Mouse (Mus musculus) midbrain, embryonic 13.5 days (tissue): ENCODE data around the gene Fen1. TPM values are rescaled to one million over a fixed set of nuclear protein-coding genes. Genes with fewer than 3 reads are reported as not detected.

ENCODE experiments used
- ATAC-seq: fragments of 200-750 bp; cut with Nextera tagmentation; 2 replicates; pipeline ENCODE4 v1.8.0; 2017; ENCODE audit warnings: mild to moderate bottlenecking, moderate TSS enrichment, moderate library complexity
- H3K27ac ChIP-seq: fragments of 300-500 bp; sonication (generic); 2 replicates; pipeline ENCODE4 v1.5.1; 2015; ENCODE audit warnings: inconsistent platforms, mild to moderate bottlenecking, moderate library complexity
- H3K27me3 ChIP-seq: fragments of 300-500 bp; sonication (generic); 2 replicates; pipeline ENCODE4 v1.6.1; 2015; ENCODE audit warnings: mild to moderate bottlenecking, inconsistent platforms
- H3K36me3 ChIP-seq: fragments of 300-500 bp; sonication (generic); 2 replicates; pipeline ENCODE4 v1.6.1; 2015; ENCODE audit warnings: mild to moderate bottlenecking, inconsistent platforms
- H3K4me1 ChIP-seq: fragments of 300-500 bp; sonication (generic); replicated peaks from 2 replicates; pipeline ENCODE4 v1.6.1; 2015; ENCODE audit warnings: inconsistent platforms
- H3K4me2 ChIP-seq: fragments of 300-500 bp; sonication (generic); replicated peaks from 2 replicates; pipeline ENCODE4 v1.6.1; 2015; ENCODE audit warnings: moderate library complexity, mild to moderate bottlenecking, inconsistent platforms
- H3K4me3 ChIP-seq: fragments of 300-500 bp; sonication (generic); replicated peaks from 2 replicates; pipeline ENCODE4 v1.5.1; 2015; ENCODE audit warnings: mild to moderate bottlenecking, inconsistent platforms
- H3K9ac ChIP-seq: fragments of 300-500 bp; sonication (generic); replicated peaks from 2 replicates; pipeline ENCODE4 v1.6.1; 2015; ENCODE audit warnings: mild to moderate bottlenecking, inconsistent platforms
- H3K9me3 ChIP-seq: fragments of 300-500 bp; sonication (generic); 2 replicates; pipeline ENCODE4 v1.6.1; 2016; ENCODE audit warnings: mild to moderate bottlenecking, inconsistent platforms
- WGBS: fragments of 180-500 bp; shearing (Covaris S2); methylation state at CpG from one replicate; pipeline ENCODE4 v1.1.7; 2015; 5-methylcytosine and 5-hydroxymethylcytosine counted together
- polyA plus RNA-seq: library from polyadenylated mRNA; unstranded; fragments of >200 nt; fragmentation: Nextera tagmentation; extraction: Ambion mirVana; gene quantifications from 2 replicates; pipeline ENCODE4 v1.2.1, GENCODE M21; 2015

Fen1 gene
- polyA plus RNA-seq, 1 experiment from 2014 or later = 47.9 TPM

DNA sequence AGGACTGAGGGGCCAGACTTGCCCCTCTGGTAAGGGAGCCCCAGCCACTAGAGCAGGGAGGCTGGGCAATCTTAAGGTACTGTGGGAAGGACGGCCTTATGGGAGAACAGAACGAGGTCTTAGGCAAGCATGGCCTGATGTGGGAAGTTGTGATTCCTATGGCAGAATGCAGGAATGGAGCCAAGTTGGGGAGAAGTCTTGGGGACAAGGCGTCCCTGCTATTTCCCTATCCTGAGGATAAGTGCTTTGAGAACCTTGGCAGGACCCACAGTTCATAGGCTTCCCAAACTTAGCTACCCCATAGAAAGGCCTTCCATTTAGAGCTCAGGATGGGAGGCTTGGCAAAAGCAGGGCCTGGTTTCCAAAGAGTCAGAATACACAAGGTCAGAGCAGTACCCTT is 4.9 kb upstream of the Fen1 start:
- H3K36me3 ChIP-seq = peaks cover 74% of the 10 kb centered on the region
- ATAC-seq = no peak
- no peak overlapping the region for H3K4me3 ChIP-seq
- WGBS = 92% methylated on average over 3 of the region's 3 CpGs
- no peak overlapping the region for H3K4me2 ChIP-seq
- H3K27me3 ChIP-seq = no peaks in the 10 kb centered on the region
- no peaks in the 10 kb centered on the region for H3K9me3 ChIP-seq
- H3K9ac ChIP-seq = no peak overlapping the region
- H3K4me1 ChIP-seq = peaks cover 10% of the 10 kb centered on the region
- H3K27ac ChIP-seq = no peak overlapping the region

- WGBS = 76% methylated on average over 6 of the region's 6 CpGs
- peak overlapping the region; percentile 88 for H3K9ac ChIP-seq
- H3K27ac ChIP-seq = no peak overlapping the region
- no peaks in the 10 kb centered on the region for H3K9me3 ChIP-seq
- H3K36me3 ChIP-seq = peaks cover 57% of the 10 kb centered on the region
- H3K4me2 ChIP-seq = peak overlapping the region; percentile 96
- peaks cover 20% of the 10 kb centered on the region for H3K4me1 ChIP-seq
- peak overlapping the region; percentile 91 for H3K4me3 ChIP-seq
- ATAC-seq = no peak
- no peaks in the 10 kb centered on the region for H3K27me3 ChIP-seq
Observed at GRCm38 (mm10) chr19:10205051-10205450, 1.1 kb upstream of the Fen1 start.

DNA sequence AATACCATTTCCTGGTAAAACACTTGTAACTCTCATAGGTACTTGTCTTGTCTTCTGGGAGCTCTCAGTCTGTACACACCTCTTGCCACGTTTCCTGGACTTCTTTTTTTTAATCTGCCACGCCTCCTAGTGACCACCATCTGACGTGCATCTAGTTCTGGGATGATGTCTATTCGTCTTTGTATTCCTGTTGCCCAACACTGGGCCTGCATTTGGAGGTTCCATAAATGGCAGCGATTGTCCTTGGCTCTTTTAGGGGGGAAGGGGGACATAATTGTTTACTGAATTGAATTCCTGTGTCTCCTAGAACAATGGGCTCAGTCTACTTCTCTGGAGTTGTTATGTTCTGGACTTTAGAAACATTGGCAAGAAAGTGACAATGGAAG is 640 bp upstream of the Fen1 start:
- peaks cover 57% of the 10 kb centered on the region for H3K36me3 ChIP-seq
- 3% methylated on average over 5 of the region's 5 CpGs for WGBS
- no peaks in the 10 kb centered on the region for H3K9me3 ChIP-seq
- H3K9ac ChIP-seq = peak overlapping the region; percentile 88
- ATAC-seq = peak; percentile 37; the same call in 1 of the 2 replicates
- peaks cover 20% of the 10 kb centered on the region for H3K4me1 ChIP-seq
- peak overlapping the region; percentile 96 for H3K4me2 ChIP-seq
- H3K27ac ChIP-seq = peak overlapping the region; percentile 84; the same call in 1 of the 2 replicates
- H3K27me3 ChIP-seq = no peaks in the 10 kb centered on the region
- peak overlapping the region; percentile 91 for H3K4me3 ChIP-seq

DNA sequence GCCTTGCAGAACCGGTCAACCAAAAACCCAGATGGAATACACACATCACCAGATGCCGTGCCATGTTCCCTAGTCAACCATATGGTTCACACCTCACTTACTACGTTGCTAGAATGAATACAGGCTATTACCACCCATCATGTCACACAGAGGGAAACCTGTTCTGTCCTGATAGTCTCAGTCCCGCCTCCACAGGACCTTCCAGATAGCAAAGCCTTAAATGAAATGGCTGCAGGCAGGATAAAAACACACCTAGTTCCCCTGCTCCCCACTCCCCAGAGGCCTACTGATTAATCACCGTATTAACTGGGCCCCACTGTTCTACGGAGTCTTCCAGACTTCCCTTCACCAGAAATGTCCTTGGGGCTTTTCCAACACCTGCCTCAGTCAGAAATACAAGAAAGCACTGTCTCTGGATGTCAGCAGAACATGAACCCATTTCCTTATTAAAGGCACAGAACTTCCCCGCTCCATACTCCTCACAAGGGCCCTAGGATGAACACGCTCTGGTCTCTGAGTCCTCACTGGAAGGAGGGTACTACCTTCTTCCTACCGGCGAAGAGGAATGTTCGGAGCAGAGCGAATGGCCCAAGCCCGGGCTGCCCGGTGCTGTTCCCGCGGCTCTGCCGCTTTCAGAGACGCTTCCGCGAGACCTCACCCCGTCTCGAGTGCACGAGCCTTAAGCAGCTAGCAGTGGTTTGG is 672 bp downstream of the Fen1 start:
- Histone ChIP-seq H3K36me3 (peaks cover 50% of the 10 kb centered on the region), H3K4me1 (peaks cover 20% of the 10 kb centered on the region), H3K9ac (peak overlapping the region; percentile 88), H3K4me2 (peak overlapping the region; percentile 96), H3K4me3 (peak overlapping the region; percentile 91), H3K9me3 (no peaks in the 10 kb centered on the region), H3K27me3 (no peaks in the 10 kb centered on the region), H3K27ac (peak overlapping the region; percentile 84)
- ATAC-seq = peak; percentile 1; the same call in 1 of the 2 replicates
- 3% methylated on average over 23 of the region's 23 CpGs for WGBS

DNA sequence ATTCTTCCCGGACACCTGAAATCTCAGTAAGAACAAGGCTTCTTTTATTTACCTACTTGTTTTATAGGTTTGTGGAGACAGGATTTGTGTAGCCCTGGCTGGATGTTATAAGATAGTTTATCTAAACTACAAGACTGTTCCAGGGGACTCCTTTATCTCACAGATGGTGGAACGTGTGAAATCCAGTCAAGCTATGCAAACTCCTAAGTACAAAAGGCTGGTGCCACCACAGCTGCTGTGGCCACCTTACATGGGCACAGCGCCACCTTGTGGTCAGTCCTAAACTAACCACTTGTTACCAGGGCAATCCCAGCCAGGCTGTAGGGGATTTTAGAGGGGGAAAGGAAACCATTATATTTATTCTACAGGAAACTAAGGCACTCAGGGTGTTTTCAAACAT is 5.2 kb downstream of the Fen1 start:
- Histone ChIP-seq H3K9me3 (no peaks in the 10 kb centered on the region), H3K4me3 (no peak overlapping the region), H3K9ac (no peak overlapping the region), H3K27ac (peak overlapping the region; percentile 7; the same call in 1 of the 2 replicates), H3K4me2 (no peak overlapping the region), H3K27me3 (no peaks in the 10 kb centered on the region), H3K36me3 (peaks cover 59% of the 10 kb centered on the region), H3K4me1 (peaks cover 9% of the 10 kb centered on the region)
- 30% methylated on average over 3 of the region's 3 CpGs for WGBS
- ATAC-seq = peak; percentile 35

DNA sequence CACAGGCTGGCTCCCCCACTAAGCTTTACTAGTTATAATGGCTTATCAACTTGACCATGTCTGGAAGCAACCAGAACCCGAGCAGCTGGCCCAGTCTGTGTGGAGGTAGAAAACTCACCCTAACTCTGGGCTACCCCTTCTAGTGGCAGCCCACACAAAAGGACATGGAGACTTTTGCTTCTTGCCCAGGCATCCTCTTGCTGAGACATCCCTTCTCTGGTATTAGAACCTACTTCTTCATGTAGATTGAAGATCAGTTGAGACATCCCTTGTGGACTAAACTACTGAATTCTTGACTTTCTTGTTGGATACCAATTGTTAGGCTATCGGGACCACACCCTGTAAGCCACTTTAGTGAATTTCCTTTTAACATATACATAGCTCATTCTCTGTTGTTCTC is 5.7 kb downstream of the Fen1 start:
- Histone ChIP-seq H3K36me3 (peaks cover 64% of the 10 kb centered on the region), H3K4me2 (no peak overlapping the region), H3K4me3 (no peak overlapping the region), H3K9ac (no peak overlapping the region), H3K9me3 (no peaks in the 10 kb centered on the region), H3K27me3 (no peaks in the 10 kb centered on the region), H3K4me1 (peaks cover 8% of the 10 kb centered on the region), H3K27ac (peak overlapping the region; percentile 7; the same call in 1 of the 2 replicates)
- 87% methylated on average over 2 of the region's 2 CpGs for WGBS
- ATAC-seq = no peak

DNA sequence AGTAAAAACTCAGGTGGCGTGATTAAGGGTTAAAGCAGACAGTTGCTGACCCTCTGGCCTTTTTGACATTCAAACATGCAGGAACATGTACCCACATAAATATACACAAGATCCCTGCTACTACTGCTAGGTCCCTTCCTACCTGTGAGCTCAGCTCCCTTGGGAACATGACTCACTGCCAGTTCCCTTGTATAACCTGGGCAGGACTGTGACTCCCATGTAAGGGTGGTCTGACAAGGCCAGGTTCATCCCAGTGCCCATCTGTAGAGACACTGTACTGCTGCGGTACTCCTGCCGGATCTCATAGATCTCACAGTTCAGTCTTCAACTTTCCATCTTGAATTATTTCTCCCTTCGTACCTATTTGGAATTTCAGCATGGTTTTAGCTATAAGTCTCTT is 6.8 kb downstream of the Fen1 start:
- WGBS = 92% methylated on average over 4 of the region's 4 CpGs

DNA sequence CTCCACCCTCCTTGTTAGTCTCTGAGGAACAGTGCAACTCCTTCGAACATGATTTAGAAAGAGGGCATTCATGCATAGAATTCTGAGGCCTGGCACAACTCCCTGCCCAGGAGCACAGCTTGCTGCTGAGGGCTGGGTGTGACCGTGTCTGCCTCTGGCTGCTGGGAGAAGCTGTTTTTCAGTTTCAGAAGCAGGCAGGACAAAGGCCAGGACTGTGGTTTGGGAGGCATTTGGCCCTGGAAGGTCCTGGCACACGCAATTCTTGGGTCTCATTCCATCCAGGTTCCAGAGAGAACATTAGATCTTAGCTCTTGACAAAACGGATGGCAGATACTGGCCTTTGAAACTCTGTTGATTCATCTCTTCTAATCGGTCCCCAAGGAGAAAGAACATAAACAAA is 8.7 kb downstream of the Fen1 start:
- no peak overlapping the region for H3K9ac ChIP-seq
- no peak overlapping the region for H3K27ac ChIP-seq
- ATAC-seq = no peak
- H3K27me3 ChIP-seq = no peaks in the 10 kb centered on the region
- H3K4me2 ChIP-seq = no peak overlapping the region
- no peaks in the 10 kb centered on the region for H3K9me3 ChIP-seq
- H3K4me1 ChIP-seq = no peaks in the 10 kb centered on the region
- WGBS = 83% methylated on average over 5 of the region's 5 CpGs
- H3K4me3 ChIP-seq = no peak overlapping the region
- H3K36me3 ChIP-seq = peaks cover 80% of the 10 kb centered on the region

More for the DNA sequence above, 6.8 kb downstream of the Fen1 start:
- H3K27ac ChIP-seq = no peak overlapping the region
- no peak overlapping the region for H3K4me2 ChIP-seq
- H3K36me3 ChIP-seq = peaks cover 75% of the 10 kb centered on the region
- H3K27me3 ChIP-seq = no peaks in the 10 kb centered on the region
- H3K4me3 ChIP-seq = no peak overlapping the region
- no peaks in the 10 kb centered on the region for H3K9me3 ChIP-seq
- no peak for ATAC-seq
- no peak overlapping the region for H3K9ac ChIP-seq
- no peaks in the 10 kb centered on the region for H3K4me1 ChIP-seq

DNA sequence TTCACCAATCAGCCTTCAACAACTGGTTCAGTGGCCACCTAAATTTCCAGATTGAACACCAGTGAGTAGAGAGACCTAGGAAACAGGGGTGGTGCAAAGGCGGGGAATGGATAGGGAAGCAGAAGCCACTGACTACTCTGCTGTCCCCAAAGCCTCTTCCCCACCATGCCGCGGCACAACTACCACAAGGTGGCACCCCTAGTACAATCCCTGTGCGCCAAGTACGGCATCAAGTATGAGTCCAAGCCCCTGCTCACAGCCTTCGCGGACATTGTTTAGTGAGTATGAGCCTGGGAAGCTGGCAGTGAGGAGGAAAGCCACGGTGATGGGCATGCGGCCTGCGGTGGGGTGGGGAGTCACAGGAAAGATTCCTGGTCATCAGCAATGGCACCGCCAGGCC is 9.6 kb downstream of the Fen1 start:
- Histone ChIP-seq H3K4me2 (no peak overlapping the region), H3K9ac (no peak overlapping the region), H3K36me3 (peaks cover 80% of the 10 kb centered on the region), H3K9me3 (no peaks in the 10 kb centered on the region), H3K4me3 (no peak overlapping the region), H3K4me1 (no peaks in the 10 kb centered on the region), H3K27me3 (no peaks in the 10 kb centered on the region), H3K27ac (no peak overlapping the region)
- no peak for ATAC-seq
- 83% methylated on average over 11 of the region's 11 CpGs for WGBS

DNA sequence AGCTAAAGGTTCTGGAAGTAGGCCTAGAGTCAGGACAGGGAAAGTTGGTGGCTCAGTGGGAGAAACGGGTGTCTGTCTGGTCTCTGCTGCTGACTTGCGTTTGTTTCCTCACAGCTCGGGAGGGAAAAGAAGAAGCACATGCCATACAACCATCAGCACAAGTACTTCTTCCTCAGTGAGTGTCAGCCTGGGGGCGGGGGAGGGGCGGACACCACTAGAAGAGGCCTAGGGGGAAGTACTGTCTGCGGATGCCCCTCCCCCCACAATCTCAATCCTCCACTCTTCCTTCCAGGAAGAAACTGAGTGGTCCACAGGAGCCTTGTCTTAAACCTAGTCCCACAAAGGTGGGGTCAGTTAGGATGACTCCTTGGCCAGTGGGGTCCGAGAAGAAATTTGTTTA is 12.6 kb downstream of the Fen1 start:
- Histone ChIP-seq H3K27me3 (no peaks in the 10 kb centered on the region), H3K36me3 (peaks cover 98% of the 10 kb centered on the region), H3K4me1 (peaks cover 20% of the 10 kb centered on the region), H3K4me3 (no peak overlapping the region), H3K9ac (no peak overlapping the region), H3K27ac (no peak overlapping the region), H3K9me3 (no peaks in the 10 kb centered on the region), H3K4me2 (no peak overlapping the region)
- WGBS = 81% methylated on average over 7 of the region's 7 CpGs
- no peak for ATAC-seq

- Histone ChIP-seq H3K9me3 (no peaks in the 10 kb centered on the region), H3K27ac (no peak overlapping the region), H3K36me3 (peaks cover 98% of the 10 kb centered on the region), H3K4me3 (no peak overlapping the region), H3K27me3 (no peaks in the 10 kb centered on the region), H3K4me1 (peaks cover 25% of the 10 kb centered on the region), H3K4me2 (no peak overlapping the region), H3K9ac (no peak overlapping the region)
- 50% methylated on average over 2 of the region's 2 CpGs for WGBS
- no peak for ATAC-seq
Observed at GRCm38 (mm10) chr19:10190796-10191195, 13.2 kb downstream of the Fen1 start.

DNA sequence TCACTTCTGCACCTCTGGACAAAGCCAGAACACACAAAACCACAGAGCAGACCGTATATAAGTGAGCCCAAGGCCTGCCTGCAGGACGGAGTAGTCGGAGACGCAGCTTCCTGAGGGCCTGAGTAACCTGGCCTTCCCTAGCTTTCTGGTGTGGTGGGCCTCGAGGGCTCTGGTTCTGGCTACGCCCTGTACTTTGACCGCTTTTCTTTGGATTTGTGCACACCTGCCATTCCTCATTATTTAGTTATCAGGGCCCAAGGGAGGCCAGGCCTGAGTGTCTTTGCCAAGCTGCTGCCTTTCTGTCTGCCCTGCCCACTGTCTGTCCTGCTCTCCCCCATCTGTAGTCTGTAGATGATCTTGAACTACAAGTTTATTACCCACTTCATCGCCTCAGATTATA is 14.0 kb downstream of the Fen1 start:
- Histone ChIP-seq H3K4me1 (peaks cover 33% of the 10 kb centered on the region), H3K9ac (no peak overlapping the region), H3K4me2 (no peak overlapping the region), H3K9me3 (no peaks in the 10 kb centered on the region), H3K36me3 (peaks cover 98% of the 10 kb centered on the region), H3K4me3 (no peak overlapping the region), H3K27me3 (no peaks in the 10 kb centered on the region), H3K27ac (no peak overlapping the region)
- ATAC-seq = no peak
- WGBS = 92% methylated on average over 8 of the region's 8 CpGs

GRCm38 (mm10) chr19:10189022-10189421 is 14.9 kb downstream of the Fen1 start:
- Histone ChIP-seq H3K27me3 (no peaks in the 10 kb centered on the region), H3K27ac (no peak overlapping the region), H3K9ac (no peak overlapping the region), H3K4me2 (no peak overlapping the region), H3K9me3 (no peaks in the 10 kb centered on the region), H3K36me3 (peaks cover 90% of the 10 kb centered on the region), H3K4me1 (peaks cover 43% of the 10 kb centered on the region), H3K4me3 (no peak overlapping the region)
- ATAC-seq = no peak
- WGBS = 95% methylated on average over 6 of the region's 6 CpGs
